Mouse (Mus musculus) hindbrain, embryonic 13.5 days (tissue): ENCODE measurements around the gene Ippk. TPM values are rescaled to one million over a fixed set of nuclear protein-coding genes. Genes with fewer than 3 reads are reported as not detected.

ENCODE experiments used
- ATAC-seq: fragments of 200-750 bp; cut with Nextera tagmentation; 2 replicates; pipeline ENCODE4 v1.8.0; 2017; ENCODE audit warnings: moderate TSS enrichment; ENCODE audit not compliant: low FRiP score
- H3K27ac ChIP-seq: fragments of 300-500 bp; sonication (generic); 2 replicates; pipeline ENCODE4 v1.5.1; 2015; ENCODE audit warnings: inconsistent platforms, mild to moderate bottlenecking, moderate library complexity
- H3K27me3 ChIP-seq: fragments of 300-500 bp; sonication (generic); 2 replicates; pipeline ENCODE4 v1.6.1; 2015; ENCODE audit warnings: mild to moderate bottlenecking, inconsistent platforms
- H3K36me3 ChIP-seq: fragments of 300-500 bp; sonication (generic); 2 replicates; pipeline ENCODE4 v1.6.1; 2015; ENCODE audit warnings: mild to moderate bottlenecking, inconsistent platforms
- H3K4me1 ChIP-seq: fragments of 300-500 bp; sonication (generic); replicated peaks from 2 replicates; pipeline ENCODE4 v1.6.1; 2015; ENCODE audit warnings: inconsistent platforms
- H3K4me2 ChIP-seq: fragments of 300-500 bp; sonication (generic); 2 replicates; pipeline ENCODE4 v1.6.1; 2015; ENCODE audit warnings: inconsistent platforms, mild to moderate bottlenecking, moderate library complexity
- H3K4me3 ChIP-seq: fragments of 300-500 bp; sonication (generic); 2 replicates; pipeline ENCODE4 v1.5.1; 2015; ENCODE audit warnings: mild to moderate bottlenecking, inconsistent platforms
- H3K9ac ChIP-seq: fragments of 300-500 bp; sonication (generic); 2 replicates; pipeline ENCODE4 v1.6.1; 2015; ENCODE audit warnings: mild to moderate bottlenecking, inconsistent platforms
- H3K9me3 ChIP-seq: fragments of 300-500 bp; sonication (generic); 2 replicates; pipeline ENCODE4 v1.6.1; 2016; ENCODE audit warnings: inconsistent platforms
- WGBS: fragments of 180-500 bp; shearing (Covaris S2); methylation state at CpG from one replicate; pipeline ENCODE4 v1.1.7; 2015; 5-methylcytosine and 5-hydroxymethylcytosine counted together
- polyA plus RNA-seq: library from polyadenylated mRNA; unstranded; fragments of >200 nt; fragmentation: Nextera tagmentation; extraction: Ambion mirVana; gene quantifications from 2 replicates; pipeline ENCODE4 v1.2.1, GENCODE M21; 2015

Gene Ippk
- 14.0 and 15.0 TPM in 2 replicates for polyA plus RNA-seq

GRCm38 (mm10) chr13:49420754-49421605 lies at the start of gene Ippk:
Ippk (plus strand) TSS chr13:49421249.
- Histone ChIP-seq H3K27me3 (0 out of 2 replicates have a peak, but pooled peaks cover 2% of the 10 kb centered on the region), H3K9me3 (no peaks in the 10 kb centered on the region), H3K27ac (peak within 1 kb of the TSS; percentile 91), H3K36me3 (no peaks in the 10 kb centered on the region), H3K4me1 (peaks cover 39% of the 10 kb centered on the region), H3K4me3 (peak within 1 kb of the TSS; percentile 92), H3K9ac (peak within 1 kb of the TSS; percentile 93), H3K4me2 (peak within 1 kb of the TSS; percentile 99)
- peak; percentile 98 for ATAC-seq
- WGBS = under 1% methylated on average over 67 of the region's 69 CpGs

DNA sequence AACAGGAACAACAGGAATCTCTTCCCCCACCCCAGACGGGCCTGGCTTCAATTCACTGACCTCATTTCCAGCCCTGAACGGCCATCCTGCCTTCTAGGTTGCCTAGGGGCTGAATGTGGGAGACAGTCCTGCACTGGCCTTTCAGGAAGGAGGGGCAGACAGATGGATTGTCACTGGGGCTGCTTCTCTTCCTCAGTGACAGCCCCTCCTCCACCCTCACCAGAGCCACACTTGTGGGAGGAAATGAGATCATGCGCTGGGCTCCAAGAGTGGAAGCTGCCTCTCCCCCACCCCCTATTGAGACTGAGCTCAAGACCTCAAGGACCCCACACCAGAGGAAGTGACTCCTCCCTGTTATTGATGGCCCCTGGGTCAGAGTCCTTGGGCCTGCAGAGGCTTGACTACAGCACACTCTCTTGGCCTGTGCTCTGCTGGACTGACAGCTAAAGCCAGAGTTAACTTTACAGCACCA lies 49.6 kb upstream of the Ippk start:
- Histone ChIP-seq H3K36me3 (peaks cover 59% of the 10 kb centered on the region), H3K27ac (peak overlapping the region; percentile 60), H3K27me3 (no peaks in the 10 kb centered on the region), H3K9me3 (no peaks in the 10 kb centered on the region), H3K9ac (peak overlapping the region; percentile 24; the same call in 1 of the 2 replicates), H3K4me3 (no peak overlapping the region), H3K4me1 (peaks cover 21% of the 10 kb centered on the region), H3K4me2 (no peak overlapping the region)
- no peak for ATAC-seq
- 54% methylated on average over 3 of the region's 3 CpGs for WGBS

GRCm38 (mm10) chr13:49372370-49373060 lies 48.5 kb upstream of the Ippk start:
- no peak for ATAC-seq
- Histone ChIP-seq H3K4me1 (peaks cover 21% of the 10 kb centered on the region), H3K4me3 (no peak overlapping the region), H3K36me3 (peaks cover 69% of the 10 kb centered on the region), H3K4me2 (no peak overlapping the region), H3K27ac (0 out of 2 replicates have a peak overlapping the region, but pooled peaks have one; percentile 60), H3K9me3 (no peaks in the 10 kb centered on the region), H3K9ac (no peak overlapping the region), H3K27me3 (no peaks in the 10 kb centered on the region)
- WGBS = 94% methylated on average over 9 of the region's 9 CpGs

GRCm38 (mm10) chr13:49374304-49374703 lies 46.7 kb upstream of the Ippk start:
- WGBS = 51% methylated on average over 6 of the region's 6 CpGs
- H3K9ac ChIP-seq = no peak overlapping the region
- peaks cover 16% of the 10 kb centered on the region for H3K4me1 ChIP-seq
- no peaks in the 10 kb centered on the region for H3K9me3 ChIP-seq
- H3K36me3 ChIP-seq = peaks cover 84% of the 10 kb centered on the region
- H3K27ac ChIP-seq = no peak overlapping the region
- no peak overlapping the region for H3K4me3 ChIP-seq
- H3K27me3 ChIP-seq = no peaks in the 10 kb centered on the region
- ATAC-seq = no peak
- H3K4me2 ChIP-seq = no peak overlapping the region

GRCm38 (mm10) chr13:49374730-49375129 lies 46.3 kb upstream of the Ippk start:
- Histone ChIP-seq H3K4me3 (no peak overlapping the region), H3K4me2 (no peak overlapping the region), H3K4me1 (peaks cover 16% of the 10 kb centered on the region), H3K36me3 (peaks cover 84% of the 10 kb centered on the region), H3K27ac (no peak overlapping the region), H3K27me3 (no peaks in the 10 kb centered on the region), H3K9ac (no peak overlapping the region), H3K9me3 (no peaks in the 10 kb centered on the region)
- no peak for ATAC-seq
- 89% methylated on average over 6 of the region's 6 CpGs for WGBS

DNA sequence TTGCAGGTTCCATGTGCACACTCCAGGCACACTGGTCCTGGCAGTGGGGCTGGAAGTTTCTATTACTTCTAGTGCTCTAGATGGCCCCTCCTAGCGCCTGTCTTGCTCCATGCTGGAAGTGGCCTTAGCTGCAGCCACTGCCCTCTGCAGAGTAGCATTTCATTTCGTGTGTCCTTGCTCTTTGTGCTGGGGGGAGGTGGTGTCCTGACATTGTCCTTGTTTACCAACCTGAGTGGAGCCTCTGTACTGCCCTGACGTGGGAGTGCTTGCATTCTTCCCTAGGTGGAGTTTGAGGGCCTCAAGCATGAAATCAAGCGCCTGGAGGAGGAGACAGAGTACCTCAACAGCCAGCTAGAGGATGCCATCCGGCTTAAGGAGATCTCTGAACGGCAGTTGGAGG lies 43.4 kb upstream of the Ippk start:
- no peak overlapping the region for H3K9ac ChIP-seq
- H3K4me2 ChIP-seq = no peak overlapping the region
- WGBS = 86% methylated on average over 6 of the region's 6 CpGs
- H3K27ac ChIP-seq = no peak overlapping the region
- no peak for ATAC-seq
- H3K27me3 ChIP-seq = no peaks in the 10 kb centered on the region
- peaks cover 84% of the 10 kb centered on the region for H3K36me3 ChIP-seq
- H3K4me1 ChIP-seq = 0 out of 2 replicates have a peak, but pooled peaks cover 3% of the 10 kb centered on the region
- H3K9me3 ChIP-seq = no peaks in the 10 kb centered on the region
- no peak overlapping the region for H3K4me3 ChIP-seq

- Histone ChIP-seq H3K4me3 (no peak overlapping the region), H3K4me1 (peaks cover 2% of the 10 kb centered on the region; the same call in 1 of the 2 replicates), H3K4me2 (no peak overlapping the region), H3K27me3 (no peaks in the 10 kb centered on the region), H3K9ac (no peak overlapping the region), H3K27ac (no peak overlapping the region), H3K9me3 (no peaks in the 10 kb centered on the region), H3K36me3 (peaks cover 98% of the 10 kb centered on the region)
- 98% methylated on average over 20 of the region's 20 CpGs for WGBS
- ATAC-seq = no peak
These were observed 41.7 kb upstream of the Ippk start for GRCm38 (mm10) chr13:49379301-49379700.

DNA sequence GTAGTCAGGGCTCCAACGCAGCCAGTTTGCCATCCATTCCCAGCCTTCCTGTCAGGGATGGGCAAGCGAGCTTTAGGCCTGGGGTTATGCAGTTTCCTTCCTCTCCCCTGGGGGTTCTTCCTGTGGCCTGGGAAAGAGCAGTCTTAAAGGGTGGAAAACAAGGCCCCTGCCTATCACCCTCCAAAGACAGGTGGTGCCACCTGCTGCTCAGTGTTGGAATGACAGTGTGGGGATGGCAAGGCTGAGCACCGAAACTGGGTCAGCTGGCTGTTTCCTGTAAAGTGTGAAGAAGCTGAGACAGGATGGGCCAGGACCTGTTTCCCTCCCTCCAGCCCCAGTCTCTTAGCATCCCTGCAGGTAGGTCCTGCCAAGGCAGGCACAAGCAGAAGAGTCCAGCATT lies 39.8 kb upstream of the Ippk start:
- no peak overlapping the region for H3K4me3 ChIP-seq
- ATAC-seq = peak; percentile 61; the same call in 1 of the 2 replicates
- H3K4me1 ChIP-seq = no peaks in the 10 kb centered on the region; the same call in 1 of the 2 replicates
- no peaks in the 10 kb centered on the region for H3K27me3 ChIP-seq
- no peak overlapping the region for H3K9ac ChIP-seq
- H3K9me3 ChIP-seq = no peaks in the 10 kb centered on the region
- no peak overlapping the region for H3K27ac ChIP-seq
- H3K4me2 ChIP-seq = no peak overlapping the region
- 31% methylated on average over 3 of the region's 3 CpGs for WGBS
- peaks cover 98% of the 10 kb centered on the region for H3K36me3 ChIP-seq

GRCm38 (mm10) chr13:49382997-49383396 lies 38.1 kb upstream of the Ippk start:
- H3K9ac ChIP-seq = no peak overlapping the region
- H3K9me3 ChIP-seq = no peaks in the 10 kb centered on the region
- H3K27me3 ChIP-seq = no peaks in the 10 kb centered on the region
- H3K4me1 ChIP-seq = no peaks in the 10 kb centered on the region; the same call in 1 of the 2 replicates
- no peak overlapping the region for H3K4me2 ChIP-seq
- ATAC-seq = no peak
- 92% methylated on average over 23 of the region's 23 CpGs for WGBS
- H3K27ac ChIP-seq = no peak overlapping the region
- H3K4me3 ChIP-seq = no peak overlapping the region
- peaks cover 89% of the 10 kb centered on the region for H3K36me3 ChIP-seq

- Histone ChIP-seq H3K4me2 (no peak overlapping the region), H3K9ac (no peak overlapping the region), H3K4me1 (no peaks in the 10 kb centered on the region; the same call in 1 of the 2 replicates), H3K27ac (peak overlapping the region; percentile 8; the same call in 1 of the 2 replicates), H3K9me3 (no peaks in the 10 kb centered on the region), H3K27me3 (no peaks in the 10 kb centered on the region), H3K4me3 (no peak overlapping the region), H3K36me3 (peaks cover 78% of the 10 kb centered on the region)
- no peak for ATAC-seq
- 85% methylated on average over 16 of the region's 16 CpGs for WGBS
These were observed 36.1 kb upstream of the Ippk start for GRCm38 (mm10) chr13:49384751-49385463.

DNA sequence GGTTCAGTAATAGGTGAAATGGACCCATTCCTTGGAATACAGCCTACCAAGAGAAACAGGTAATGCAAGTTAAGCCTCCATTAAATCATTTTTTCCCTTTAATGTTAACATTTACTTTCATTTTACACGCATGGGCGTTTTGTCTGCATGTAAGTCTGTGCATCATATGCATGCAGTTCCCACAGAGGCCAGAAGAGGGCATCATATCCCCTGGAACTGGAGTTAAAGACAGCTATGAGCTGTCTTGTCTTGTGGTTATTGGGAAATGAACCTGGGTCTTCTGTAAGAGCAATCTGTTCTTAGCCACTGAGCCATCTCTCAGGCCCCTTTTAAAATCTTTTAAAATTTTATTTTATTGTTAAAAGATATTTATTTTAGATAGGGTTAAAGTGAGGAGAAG lies 29.7 kb upstream of the Ippk start:
- no peak for ATAC-seq
- H3K9ac ChIP-seq = no peak overlapping the region
- H3K27me3 ChIP-seq = no peaks in the 10 kb centered on the region
- H3K9me3 ChIP-seq = no peaks in the 10 kb centered on the region
- 91% methylated on average over 2 of the region's 2 CpGs for WGBS
- H3K36me3 ChIP-seq = peaks cover 39% of the 10 kb centered on the region
- H3K4me1 ChIP-seq = no peaks in the 10 kb centered on the region
- H3K4me2 ChIP-seq = no peak overlapping the region
- no peak overlapping the region for H3K4me3 ChIP-seq
- no peak overlapping the region for H3K27ac ChIP-seq

GRCm38 (mm10) chr13:49393579-49393978 lies 27.5 kb upstream of the Ippk start:
- no peaks in the 10 kb centered on the region for H3K27me3 ChIP-seq
- H3K36me3 ChIP-seq = peaks cover 31% of the 10 kb centered on the region

More at GRCm38 (mm10) chr13:49393579-49393978, 27.5 kb upstream of the Ippk start:
- WGBS = 74% methylated on average over 1 of the region's 1 CpGs
- H3K4me1 ChIP-seq = no peaks in the 10 kb centered on the region
- H3K4me2 ChIP-seq = no peak overlapping the region
- no peak overlapping the region for H3K27ac ChIP-seq
- H3K9me3 ChIP-seq = no peaks in the 10 kb centered on the region
- H3K4me3 ChIP-seq = no peak overlapping the region
- no peak for ATAC-seq
- H3K9ac ChIP-seq = no peak overlapping the region
